Mouse (Mus musculus) megakaryocyte, adult 5-6 weeks (primary cell): ENCODE results near the gene Shisa5. TPM values are rescaled to one million over a fixed set of nuclear protein-coding genes. Genes with fewer than 3 reads are reported as not detected.

Experiments used
- ATAC-seq: 2 replicates; pipeline ENCODE4 v1.8.0; 2016; ENCODE audit warnings: mild to moderate bottlenecking, inconsistent platforms; ENCODE audit not compliant: poor library complexity, severe bottlenecking
- total RNA-seq, 2 experiments: library from RNA; stranded (forward) in 1 of 2; stranded (reverse) in 1 of 2; fragments of 153-499, 151-499 nt in 1 of 2; fragments of 221-1000, 200-1000 nt in 1 of 2; gene quantifications; 2 replicates each; pipeline versions ENCODE4 v1.2.3 to v1.2.4; 2015 to 2017

Shisa5 gene
- total RNA-seq, 2 experiments from 2014 or later: 119 to 632 TPM

DNA sequence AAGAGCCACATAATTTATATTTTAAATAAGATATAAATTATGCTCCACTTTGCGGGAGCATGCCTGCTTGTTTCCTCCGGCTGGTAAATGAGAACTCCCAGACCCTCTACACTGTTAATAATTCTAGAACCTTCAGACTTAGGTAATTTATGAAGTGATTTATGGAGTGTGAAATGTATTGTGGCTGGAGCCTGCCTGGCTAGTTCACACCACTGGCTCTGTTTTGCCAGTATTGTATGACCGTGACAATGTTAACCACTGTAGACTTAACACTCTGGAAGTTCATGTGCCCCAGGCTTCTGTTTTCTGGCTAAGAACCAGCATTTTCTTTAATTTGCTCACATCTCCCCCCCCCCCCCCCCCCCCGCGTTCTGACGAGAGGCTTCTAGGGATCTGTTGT lies 69.0 kb downstream of the Shisa5 start:
- ATAC-seq: no peak

Other genes starting within 250 kb of the Shisa5 start
- gene Nckipsd, start 230.2 kb upstream of the Shisa5 start, total RNA-seq (2015): 13.9 and 19.3 TPM in 2 replicates
- gene Nckipsd, start 230.2 kb upstream of the Shisa5 start, total RNA-seq (2017): 11.5 and 14.8 TPM in 2 replicates
- 3.9 and 5.7 TPM in 2 replicates for gene Celsr3, start 212.2 kb upstream of the Shisa5 start, total RNA-seq (2015)
- 2.4 and 3.3 TPM in 2 replicates for gene Celsr3, start 212.2 kb upstream of the Shisa5 start, total RNA-seq (2017)
- gene Slc26a6, start 185.3 kb upstream of the Shisa5 start, total RNA-seq (2015): 10.0 and 14.2 TPM in 2 replicates
- 2.7 and 4.5 TPM in 2 replicates for gene Slc26a6, start 185.3 kb upstream of the Shisa5 start, total RNA-seq (2017)
- gene Tmem89, start 123.9 kb upstream of the Shisa5 start, total RNA-seq (2015): 1.2 TPM in 1 of 2 replicates, not detected in the other
- 0.28 TPM in 1 of 2 replicates, not detected in the other for gene Tmem89, start 123.9 kb upstream of the Shisa5 start, total RNA-seq (2017)
- gene Uqcrc1, start 101.9 kb upstream of the Shisa5 start, total RNA-seq (2015): 81.6 and 86.0 TPM in 2 replicates
- gene Uqcrc1, start 101.9 kb upstream of the Shisa5 start, total RNA-seq (2017): 155 and 187 TPM in 2 replicates
- gene Col7a1, start 85.0 kb upstream of the Shisa5 start, total RNA-seq (2015): 0.20 and 0.93 TPM in 2 replicates
- gene Col7a1, start 85.0 kb upstream of the Shisa5 start, total RNA-seq (2017): 0.16 and 1.1 TPM in 2 replicates
- not detected in 2 replicates for gene Ucn2, start 52.6 kb upstream of the Shisa5 start, total RNA-seq (2015)
- gene Ucn2, start 52.6 kb upstream of the Shisa5 start, total RNA-seq (2017): not detected in 2 replicates
- 19.3 and 22.4 TPM in 2 replicates for gene Pfkfb4, start 46.8 kb upstream of the Shisa5 start, total RNA-seq (2015)
- 53.1 and 64.9 TPM in 2 replicates for gene Pfkfb4, start 46.8 kb upstream of the Shisa5 start, total RNA-seq (2017)
- 119 and 124 TPM in 2 replicates for gene Trex1, start 21.2 kb downstream of the Shisa5 start, total RNA-seq (2015)
- 68.7 and 87.5 TPM in 2 replicates for gene Trex1, start 21.2 kb downstream of the Shisa5 start, total RNA-seq (2017)
- 7.2 and 9.5 TPM in 2 replicates for gene Atrip, start 35.6 kb downstream of the Shisa5 start, total RNA-seq (2015)
- 9.7 and 10.2 TPM in 2 replicates for gene Atrip, start 35.6 kb downstream of the Shisa5 start, total RNA-seq (2017)
- 4.7 and 6.0 TPM in 2 replicates for gene Ccdc51, start 43.9 kb downstream of the Shisa5 start, total RNA-seq (2015)
- 6.7 and 11.0 TPM in 2 replicates for gene Ccdc51, start 43.9 kb downstream of the Shisa5 start, total RNA-seq (2017)
- gene Tma7, start 44.0 kb downstream of the Shisa5 start, total RNA-seq (2015): 367 and 406 TPM in 2 replicates
- 109 and 136 TPM in 2 replicates for gene Tma7, start 44.0 kb downstream of the Shisa5 start, total RNA-seq (2017)
- gene Plxnb1, start 56.8 kb downstream of the Shisa5 start, total RNA-seq (2015): 0.11 TPM in 1 of 2 replicates, not detected in the other
- gene Plxnb1, start 56.8 kb downstream of the Shisa5 start, total RNA-seq (2017): 0.04 TPM in 1 of 2 replicates, not detected in the other
- gene Fbxw21, start 123.5 kb downstream of the Shisa5 start, total RNA-seq (2015): not detected in 2 replicates
- gene Fbxw21, start 123.5 kb downstream of the Shisa5 start, total RNA-seq (2017): not detected in 2 replicates
- not detected in 2 replicates for gene Fbxw13, start 157.4 kb downstream of the Shisa5 start, total RNA-seq (2015)
- gene Fbxw13, start 157.4 kb downstream of the Shisa5 start, total RNA-seq (2017): not detected in 2 replicates
- gene Fbxw20, start 196.2 kb downstream of the Shisa5 start, total RNA-seq (2015): not detected in 2 replicates
- gene Fbxw20, start 196.2 kb downstream of the Shisa5 start, total RNA-seq (2017): not detected in 2 replicates
- not detected in 2 replicates for gene Fbxw14, start 249.1 kb downstream of the Shisa5 start, total RNA-seq (2015)
- not detected in 2 replicates for gene Fbxw14, start 249.1 kb downstream of the Shisa5 start, total RNA-seq (2017)